Mouse (Mus musculus) embryo, embryonic 11.5 days (tissue): Measurements from ENCODE around the gene Mybl2.

ENCODE experiments used
- DNase-seq: peaks from one replicate; pipeline ENCODE4 v3.0.0-alpha.2; 2012; ENCODE audit warnings: low read depth, low spot score

Gene Mybl2

DNA sequence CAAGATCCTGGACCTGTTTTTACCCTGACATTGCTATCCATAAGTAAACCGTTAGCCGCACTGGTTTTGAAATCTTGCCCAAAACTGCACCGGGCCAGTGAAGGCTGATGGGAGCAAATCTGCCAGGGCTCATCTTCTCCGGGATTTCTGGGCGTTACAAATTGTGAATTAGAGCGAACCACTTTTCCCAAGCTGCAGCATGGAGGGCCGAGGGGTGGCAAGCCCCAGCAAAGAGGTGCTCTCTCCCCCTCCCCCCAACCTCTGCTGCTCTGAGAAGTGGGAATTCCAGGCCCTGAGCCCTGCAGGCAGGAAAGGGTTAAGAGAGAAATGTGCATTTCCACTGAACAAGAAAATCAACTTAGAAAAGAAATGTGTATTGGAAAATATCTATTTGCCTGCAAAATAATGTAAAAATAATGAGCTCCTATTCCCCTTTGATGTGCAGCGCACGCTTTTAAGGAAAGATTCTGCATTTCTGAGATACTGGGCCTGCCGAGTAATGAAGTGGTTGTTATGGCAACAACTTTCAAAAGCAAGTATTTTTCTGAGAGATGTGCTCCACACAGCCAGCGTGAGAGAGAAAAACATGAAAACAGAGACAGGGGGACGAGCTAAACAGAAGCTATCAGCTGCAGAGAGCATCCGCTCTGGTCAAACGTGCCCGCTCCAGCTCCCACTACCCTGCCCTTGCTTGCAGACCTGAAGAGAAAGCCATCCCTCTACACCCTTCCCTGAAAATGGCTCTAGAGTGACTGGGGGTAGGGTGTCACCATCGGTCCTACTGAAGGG lies 57.1 kb downstream of the Mybl2 start:
- DNase-seq = no peak

DNA sequence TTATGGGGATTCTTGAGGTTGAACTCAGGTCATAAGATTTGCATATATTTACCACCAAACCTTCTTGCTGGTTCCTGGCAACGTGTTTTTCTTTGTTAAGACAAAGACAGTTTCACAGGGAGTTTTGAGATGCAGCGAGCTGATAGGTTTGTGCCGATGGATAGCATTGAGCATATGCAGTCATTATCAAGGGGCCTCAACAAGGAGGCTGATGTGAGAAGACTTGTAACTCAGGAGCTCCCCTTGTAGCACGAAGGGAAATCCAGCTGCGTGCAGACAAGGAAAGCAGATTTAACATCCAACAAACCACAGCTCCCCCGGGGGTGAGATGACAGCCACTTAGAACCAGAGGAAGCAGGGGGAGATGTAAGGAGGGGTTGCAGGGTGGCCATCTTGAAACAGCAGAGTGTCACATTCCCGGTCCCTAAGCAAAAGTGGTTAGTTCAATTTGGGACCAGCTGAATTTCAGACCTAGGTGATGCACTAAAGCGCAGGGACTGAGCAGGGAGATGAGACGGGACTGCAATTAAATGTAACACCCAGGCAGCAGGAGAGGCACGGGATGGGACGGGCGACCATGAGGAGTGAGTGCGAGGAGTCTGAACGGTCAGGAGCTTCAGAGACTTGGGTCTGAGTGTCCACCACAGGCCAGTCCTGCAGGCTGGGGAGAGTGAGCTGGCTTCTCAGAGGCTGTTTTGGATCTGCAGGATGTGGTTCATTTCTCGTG lies 66.3 kb downstream of the Mybl2 start:
- DNase-seq = no peak

DNA sequence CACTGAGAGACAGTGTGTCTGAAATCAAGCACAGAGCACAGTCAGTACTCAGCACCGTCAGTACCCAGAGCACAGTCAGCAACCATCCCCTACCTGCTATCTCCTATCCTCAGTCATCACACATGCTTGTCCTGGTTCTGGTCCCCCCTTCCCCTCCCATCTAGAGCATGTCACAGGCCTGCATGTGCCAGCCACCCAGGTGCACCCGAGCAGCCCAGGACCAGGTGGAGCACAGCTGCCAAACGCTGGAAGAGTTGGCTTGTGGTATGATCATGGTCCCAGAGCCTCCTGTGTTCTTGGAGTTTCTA lies 66.8 kb downstream of the Mybl2 start:
- no peak for DNase-seq

DNA sequence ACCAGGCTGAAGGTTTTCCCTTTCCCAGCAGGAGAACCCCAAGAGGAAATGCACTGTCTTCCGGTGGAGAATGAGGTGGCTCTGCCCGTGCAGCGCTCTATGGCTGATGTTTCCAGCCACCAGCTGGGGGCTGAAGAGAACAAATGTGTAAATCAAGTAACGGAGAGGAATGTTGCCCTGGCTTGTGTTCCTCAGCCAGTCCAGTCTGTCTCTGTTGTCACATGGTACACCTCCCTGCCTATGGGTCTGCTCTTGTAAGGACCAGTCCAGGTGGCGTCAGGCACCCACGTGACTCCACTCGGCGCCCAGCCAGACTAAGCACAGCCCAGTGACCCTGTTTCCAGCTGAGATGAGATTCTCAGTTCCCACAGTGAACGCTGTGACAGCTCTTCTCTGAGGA lies 67.8 kb downstream of the Mybl2 start:
- DNase-seq = peak; percentile 51

DNA sequence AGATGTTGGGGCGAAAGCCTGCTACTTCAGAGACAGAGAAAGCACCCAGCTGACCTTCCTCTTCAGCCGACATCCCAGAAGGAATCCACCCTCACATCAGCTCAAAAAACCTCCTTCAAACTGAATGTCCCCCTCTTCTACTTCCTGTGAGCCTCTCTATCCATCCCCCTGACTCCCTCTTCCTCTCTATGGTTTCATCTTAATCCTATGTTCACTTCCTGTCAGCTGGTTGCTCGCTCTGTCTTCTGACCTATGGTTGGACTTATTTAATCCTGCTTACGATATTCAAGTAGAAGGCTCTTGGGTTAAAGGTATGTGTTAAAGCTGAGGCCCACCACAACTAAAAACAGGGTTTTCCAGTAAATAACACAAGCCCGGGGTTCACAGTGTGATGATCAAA lies 69.0 kb downstream of the Mybl2 start:
- DNase-seq = no peak

DNA sequence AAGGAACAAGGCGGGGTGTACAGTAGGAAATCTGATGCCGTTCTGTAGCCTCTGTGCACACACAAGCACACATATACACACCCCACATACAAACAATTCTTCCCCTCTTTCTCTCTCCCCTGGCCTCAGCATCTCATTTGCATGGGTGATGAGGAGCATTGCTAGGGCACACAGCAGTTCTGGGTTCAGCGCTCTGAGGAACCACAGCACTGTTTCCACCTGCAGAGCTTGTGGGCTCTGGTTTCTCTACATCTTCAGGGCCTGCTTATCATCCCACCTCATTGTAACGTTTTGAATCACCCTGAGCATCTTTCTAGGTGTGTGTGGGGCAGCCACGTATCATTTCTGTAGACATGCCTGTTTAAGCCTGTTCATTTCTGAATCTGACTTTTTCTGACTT lies 76.3 kb downstream of the Mybl2 start:
- no peak for DNase-seq

DNA sequence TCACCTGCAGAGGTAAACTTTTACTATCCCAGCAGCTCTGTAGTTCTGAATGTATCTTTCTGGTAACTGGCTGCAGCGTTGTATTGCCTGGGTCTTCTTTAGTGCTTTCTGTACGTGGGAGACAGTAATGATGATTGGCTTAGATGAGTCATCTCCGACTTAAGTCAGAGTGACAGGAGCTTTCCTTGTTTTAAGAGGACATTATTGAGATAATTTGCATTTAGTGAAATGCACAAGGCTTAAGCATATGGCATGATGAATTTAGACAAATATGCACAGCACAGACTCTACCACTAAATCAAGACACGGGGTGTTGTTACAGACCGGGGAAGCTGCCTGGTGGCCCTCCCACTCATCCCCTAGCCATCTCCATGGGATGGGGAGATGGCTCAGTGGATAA lies 77.8 kb downstream of the Mybl2 start:
- no peak for DNase-seq
